Mouse (Mus musculus): ENCODE measurements around the gene Cyp2t4.

Gene Cyp2t4

DNA sequence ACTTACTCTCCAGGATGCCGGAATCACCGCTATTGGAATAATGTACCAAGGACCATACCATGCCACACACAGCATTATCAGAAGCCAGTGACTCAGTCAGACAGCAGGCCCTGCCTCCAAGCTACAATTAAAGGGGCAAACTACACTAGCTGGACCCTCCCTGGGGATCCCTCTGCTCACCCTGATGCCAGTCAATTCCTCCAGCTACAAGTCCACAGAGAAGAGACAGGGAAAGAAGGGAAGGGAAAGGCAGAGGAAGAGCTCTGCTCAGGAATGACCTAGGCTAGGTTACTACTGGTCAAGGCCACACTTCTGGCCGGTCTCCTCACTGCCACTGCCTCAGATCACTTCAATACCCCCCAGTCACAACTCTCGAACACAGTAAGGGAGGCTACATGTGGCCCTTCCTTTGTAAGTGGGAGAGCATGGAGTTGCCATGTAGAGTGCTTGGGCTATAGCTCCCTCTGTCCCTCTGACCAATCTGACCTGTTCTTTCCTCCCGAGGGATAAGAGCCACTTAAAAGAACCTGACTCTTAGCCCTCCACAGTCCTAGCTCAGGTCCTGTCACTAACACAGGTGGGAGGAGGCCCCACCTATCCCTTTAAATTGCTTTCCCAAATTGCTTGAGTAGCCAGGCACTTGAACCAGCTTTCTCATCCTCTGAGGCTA lies 9.4 kb downstream of the Cyp2t4 start:
- DNase-seq = no peak

DNA sequence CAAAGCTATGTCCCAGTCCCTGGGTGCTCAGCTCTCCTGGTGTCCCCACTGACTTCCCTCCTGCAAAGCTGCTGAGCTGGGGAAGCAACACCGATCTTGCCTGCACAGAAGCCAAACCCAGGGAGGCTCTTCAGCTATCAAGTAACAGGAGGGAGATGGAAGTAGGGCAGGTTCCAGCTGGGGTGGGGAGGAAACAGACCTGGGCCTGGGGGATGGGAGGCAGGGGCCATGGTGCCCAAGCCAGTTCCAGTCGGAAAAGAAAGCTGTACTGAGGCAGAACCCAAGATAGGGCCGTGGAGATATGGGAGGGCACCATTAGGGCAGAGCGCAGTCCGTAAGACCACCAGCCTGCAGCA lies 9.9 kb downstream of the Cyp2t4 start:
- no peak for DNase-seq

DNA sequence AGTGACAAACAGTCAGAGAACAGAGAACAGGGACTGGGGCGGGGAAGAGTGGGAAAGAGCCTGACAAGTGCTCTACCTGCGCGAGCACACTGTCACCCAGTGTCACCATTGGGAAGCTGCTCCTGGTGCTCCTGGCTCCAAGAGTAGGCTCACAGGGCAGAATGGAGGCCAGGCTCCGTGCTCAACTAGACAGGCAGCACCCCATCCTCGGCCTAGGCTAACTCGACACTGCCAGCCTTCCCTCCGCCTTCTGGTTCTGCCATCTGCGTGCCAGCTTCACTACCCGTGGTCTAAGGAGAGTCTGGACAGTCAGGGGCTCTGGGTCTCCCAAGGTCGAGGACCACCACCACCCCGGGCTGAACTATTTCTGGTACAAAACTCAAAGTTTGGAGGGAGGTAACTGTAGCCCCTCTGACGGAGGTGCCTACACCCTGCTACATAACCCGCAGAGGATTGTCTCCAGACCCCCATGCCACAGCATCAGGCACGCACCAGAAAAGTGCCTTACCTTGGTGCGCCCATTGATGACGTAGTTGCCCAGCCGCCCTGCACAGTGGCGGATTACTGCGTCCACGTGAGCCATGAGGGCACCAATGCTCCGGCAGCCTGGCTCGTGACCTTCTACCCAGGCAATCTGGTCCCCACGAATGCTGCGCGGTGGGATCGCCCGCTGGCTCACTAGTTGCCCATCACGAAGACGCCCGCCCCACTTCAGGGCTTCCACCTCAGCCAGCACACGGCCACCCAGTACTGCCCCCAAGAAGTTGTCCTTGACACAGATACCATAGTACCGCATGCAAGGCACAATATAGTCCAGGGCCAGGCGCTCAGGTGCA lies 10.8 kb downstream of the Cyp2t4 start:
- peak in 1 of 2 experiments; percentile 49 for DNase-seq

DNA sequence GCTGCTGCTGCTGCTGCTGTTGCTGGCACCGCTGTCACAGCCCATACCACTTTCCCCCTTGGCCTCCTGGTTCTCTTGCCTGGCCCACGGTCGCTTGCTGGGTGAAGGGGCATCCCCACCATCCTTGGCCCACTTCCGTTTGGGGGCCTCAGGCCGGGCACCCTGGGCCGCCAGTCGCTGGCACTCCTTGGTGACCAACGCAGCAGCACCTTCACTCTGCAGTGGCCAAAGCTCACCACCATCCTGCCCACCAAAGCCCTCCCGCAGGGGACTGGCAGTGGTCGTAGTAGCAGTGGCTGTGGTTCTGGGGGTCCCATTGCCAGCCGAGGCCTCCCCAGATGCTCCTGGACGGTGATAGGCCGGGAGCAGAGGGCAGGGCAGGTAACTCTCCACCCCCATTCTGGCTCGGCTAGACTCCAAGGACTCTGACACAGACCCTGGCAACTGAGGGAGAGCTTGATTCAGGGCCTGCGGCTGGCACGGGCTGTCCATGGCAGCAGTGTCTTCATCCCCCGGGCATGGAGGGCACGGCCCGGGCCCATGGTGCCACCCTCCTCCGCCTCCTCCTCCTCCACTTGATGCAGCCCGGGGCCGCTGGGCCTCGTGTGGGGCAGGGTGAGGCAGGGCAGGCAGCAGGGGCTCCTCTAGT lies 11.6 kb downstream of the Cyp2t4 start:
- peak in 1 of 2 experiments; percentile 46 for DNase-seq

DNA sequence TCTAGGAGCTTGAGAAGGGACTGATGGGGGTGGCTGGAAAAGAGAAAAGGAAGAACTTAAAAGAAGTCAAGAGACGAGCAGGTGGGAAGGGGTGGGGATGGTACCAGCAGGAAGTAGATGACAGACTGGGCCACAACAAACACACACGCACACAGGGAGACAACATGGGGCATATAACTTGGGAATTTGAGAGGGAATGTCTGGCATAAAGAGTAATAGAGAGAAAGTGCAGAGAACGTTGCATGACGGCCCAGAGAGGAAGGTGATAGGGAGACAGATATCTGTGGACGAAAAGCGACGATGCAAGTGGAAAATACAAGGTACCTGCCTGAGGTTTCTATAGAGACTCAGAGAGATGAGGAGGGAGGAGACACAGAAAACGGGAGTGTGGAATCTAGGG lies 12.2 kb downstream of the Cyp2t4 start:
- DNase-seq = no peak

DNA sequence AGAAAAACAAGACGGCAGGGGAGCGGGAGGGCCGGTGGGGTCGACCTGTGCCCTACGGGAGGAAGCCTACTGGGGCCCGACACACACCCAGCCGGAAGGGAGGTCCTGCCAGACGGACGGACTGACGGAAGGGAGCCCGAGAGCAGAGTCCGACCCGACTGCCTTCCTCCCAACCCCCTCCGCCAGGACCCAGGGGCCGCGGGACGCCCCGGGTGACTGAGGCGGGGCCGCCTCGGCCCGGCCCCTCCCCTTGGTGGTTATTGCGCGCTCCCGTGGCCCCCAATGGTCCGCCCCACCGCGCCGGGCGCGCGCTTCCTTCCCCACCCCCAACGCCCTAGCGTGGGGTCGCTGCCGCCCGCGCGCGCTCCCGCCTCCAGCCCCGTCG lies 12.7 kb downstream of the Cyp2t4 start:
- peak; percentile 91 to 94 for DNase-seq

DNA sequence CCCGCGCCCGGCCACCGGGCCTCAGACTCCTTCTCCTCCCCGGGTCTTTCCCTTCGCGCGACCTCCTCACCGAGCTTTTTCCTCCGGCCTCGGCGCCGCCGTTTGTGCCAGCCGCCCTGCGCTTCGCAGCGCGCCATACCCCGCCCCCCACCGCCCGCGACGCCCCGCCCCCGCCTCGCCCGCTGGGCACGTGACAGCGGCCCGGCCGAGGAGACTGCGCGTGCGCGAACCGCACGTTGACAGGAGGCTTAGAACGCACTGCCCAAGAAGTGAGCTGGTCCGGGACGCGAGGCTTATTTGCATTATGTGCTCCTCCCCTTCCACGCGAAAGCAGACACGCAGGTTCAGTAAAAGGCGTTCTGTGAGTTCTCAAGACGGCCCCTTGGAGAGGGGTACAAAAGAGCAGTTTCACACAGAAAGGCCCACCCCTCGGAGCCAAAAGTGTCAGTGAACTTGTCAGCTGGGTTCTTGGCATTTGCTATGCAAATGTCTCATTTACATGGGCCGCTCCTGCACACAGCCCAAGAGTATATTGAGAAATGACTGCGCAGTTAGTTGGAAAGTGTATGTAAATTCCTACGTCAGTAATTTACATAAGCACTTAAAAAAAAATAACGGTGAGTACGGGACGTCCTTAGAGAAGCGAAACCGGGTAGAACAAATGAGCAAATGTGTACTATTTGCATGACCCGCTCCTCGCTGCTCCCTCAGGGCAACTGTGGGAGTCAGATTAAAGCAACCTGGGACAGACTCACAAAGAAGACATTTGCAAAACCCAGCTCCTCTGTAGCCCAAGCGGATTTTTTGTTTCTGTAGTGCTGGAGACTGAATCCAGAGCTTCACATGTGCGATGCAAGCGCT lies 13.3 kb downstream of the Cyp2t4 start, which contains the start of gene Egln2:
TSS of gene Egln2 (minus strand) at position 189 of the 861 bp plus-strand sequence.
- DNase-seq = peak; percentile 97 to 98

DNA sequence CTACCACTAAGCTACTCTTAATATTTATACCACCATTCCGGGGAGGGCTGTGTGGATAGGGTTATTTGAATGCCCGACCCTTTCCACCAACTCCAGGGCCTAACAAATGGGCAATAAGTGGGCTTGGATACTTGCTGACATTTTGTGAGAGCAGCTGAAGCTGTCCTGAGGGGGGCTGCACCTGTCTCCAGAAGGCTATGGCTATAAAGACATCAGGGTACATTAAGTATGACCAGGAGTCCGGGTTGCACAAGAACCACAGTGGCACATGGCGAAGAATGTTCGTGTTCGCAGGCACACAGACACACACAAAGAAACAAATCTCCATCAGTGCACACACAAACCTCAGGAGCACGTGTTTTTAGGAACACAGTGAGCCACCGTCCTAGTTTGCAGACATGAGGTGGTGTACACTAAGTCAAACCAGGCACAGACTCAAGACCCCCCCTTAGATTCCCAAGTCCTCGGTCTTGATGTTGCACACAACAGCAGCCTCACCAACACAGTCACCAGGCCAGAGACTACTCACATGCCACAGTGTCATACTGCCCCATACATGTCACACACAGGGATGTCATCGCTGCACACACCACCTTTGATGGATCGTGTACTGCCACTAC lies 14.1 kb downstream of the Cyp2t4 start:
- no peak for DNase-seq

DNA sequence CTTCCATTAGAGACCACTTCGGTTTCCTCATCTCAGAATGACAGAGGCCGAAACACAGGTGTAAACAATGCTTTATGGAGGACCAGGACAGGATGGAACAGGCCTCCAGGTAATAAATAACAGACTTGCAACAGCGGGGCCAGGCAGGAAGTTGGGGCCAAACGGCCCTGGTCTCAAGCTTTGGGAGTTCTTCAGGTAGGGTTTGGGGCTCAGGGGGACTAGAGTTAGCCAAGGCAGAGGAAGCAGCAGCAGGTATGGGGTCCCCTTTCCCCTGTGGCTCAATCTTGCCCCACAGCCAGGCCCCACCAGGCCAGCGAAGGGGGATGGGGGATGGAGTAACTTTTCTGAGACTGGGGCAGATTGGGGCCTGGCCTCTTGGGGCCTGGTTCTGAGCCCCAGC lies 14.9 kb downstream of the Cyp2t4 start:
- no peak for DNase-seq

DNA sequence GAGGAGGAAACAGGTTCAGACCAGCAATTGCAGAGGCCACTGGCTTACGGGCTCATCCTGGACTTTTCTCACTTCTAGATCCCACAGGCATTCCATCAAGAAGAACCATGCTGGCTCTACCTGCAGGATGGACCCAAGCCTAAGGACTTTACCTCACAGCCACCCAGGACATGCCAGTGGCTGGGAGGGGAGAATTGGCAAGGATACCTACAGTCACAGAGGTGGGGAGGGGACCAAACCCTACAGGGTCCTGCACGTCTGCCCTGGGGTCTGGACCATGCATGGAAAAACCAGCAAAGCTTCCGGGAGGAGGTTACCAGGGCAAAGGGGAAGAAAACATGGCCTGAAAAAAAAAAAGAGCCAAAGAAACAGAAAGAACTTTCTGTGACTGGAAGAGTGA lies 17.5 kb downstream of the Cyp2t4 start:
- DNase-seq = no peak

DNA sequence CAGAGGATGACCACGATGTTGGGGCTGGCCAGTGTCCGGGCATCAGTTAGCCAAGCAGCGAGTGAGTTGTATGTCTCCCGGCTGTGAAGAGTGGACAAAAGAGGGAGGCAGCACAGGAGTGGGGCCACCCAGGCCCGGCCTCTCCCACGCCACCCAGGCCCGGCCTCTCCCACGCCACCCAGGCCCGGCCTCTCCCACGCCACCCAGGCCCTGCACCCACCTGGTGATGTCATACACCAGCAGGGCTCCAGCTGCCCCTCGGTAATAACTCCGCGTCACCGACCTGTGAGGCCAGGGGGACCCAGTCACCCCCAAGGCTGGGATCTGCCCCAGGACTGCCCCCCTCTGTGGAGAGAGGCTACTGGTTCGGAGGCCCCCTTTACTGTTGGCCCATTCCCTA lies 21.0 kb downstream of the Cyp2t4 start:
- no peak for DNase-seq

DNA sequence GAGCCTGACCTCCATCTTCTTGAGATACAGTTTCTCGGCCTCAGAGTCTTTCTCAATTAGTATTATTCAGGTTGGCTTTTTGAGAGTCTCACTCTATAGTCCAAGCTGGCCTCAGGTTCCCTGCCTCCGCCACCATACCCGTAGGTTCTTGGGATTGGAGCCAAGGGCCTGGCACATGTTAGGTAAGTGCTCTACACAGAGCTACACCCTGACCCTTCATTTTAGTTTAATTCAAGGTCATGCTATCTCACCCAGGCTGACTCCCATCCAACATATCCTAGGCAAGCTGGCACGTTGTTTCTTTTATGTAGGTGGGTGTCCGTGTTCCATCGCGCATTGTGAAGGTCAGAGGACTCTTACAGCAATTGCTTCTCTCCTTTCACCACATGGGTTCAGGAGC lies 21.4 kb downstream of the Cyp2t4 start:
- DNase-seq = no peak

DNA sequence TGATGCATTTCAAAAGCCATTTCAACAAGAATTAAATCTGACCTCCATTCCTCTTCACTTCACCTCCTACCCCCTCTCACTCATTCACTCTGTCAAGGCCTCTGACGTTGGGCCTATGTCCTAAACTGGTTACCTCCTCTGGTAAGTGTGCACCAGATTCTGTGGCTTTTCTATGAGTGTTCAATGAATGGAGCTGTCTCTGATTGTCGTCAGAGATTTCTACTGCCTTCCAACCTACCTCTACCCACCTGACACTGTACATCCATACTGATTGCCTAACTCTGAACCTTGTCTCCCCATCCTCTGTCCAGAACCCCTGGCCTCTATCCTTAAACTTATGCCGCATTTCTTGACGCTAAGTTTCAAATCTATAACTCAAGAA lies 24.4 kb downstream of the Cyp2t4 start:
- DNase-seq = no peak

DNA sequence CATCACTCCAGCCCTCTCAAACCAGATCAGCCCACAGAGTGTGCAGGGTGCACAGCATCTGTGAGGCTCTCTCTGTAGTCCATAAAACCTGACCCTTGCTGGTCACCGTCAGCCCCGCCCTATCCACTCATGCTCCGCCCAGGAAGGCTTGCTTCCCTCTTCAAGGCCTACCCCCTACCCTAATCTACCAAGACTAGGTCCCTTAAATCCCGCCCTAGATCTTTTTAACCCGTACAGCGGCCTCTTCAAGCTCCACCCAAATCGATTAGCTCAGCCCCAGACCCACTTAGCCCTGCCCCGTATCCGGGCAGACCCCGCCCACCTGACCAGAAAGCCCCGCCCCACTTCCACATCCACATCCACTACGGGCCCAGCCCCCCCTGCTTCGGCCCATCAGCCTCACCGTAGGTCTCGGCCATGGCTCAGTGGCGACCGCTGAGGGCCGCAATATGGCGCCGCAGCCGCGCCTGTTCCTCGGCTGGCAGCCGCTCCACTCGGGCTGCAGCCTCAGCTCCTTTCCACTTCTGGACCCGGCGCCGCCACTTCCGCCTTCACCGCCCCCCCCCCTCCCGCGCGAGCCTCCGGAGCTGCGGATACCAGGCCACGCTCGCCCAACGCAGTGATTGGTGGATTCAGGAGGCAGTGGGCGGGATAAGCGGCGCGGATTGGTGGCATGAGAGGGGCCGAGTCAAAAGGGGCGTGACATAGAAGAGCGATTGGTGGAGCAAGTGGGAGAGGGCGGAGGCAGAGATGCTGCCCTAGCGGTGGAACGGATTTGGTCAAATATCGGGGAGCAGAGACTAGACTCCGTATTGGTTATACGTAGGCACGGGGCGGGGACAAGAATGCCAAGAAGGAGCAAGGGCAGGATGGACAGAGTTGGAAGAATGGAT lies 25.1 kb downstream of the Cyp2t4 start, which contains the start of gene Rab4b:
TSS of gene Rab4b (minus strand) at position 573 of the 893 bp plus-strand sequence.
- DNase-seq = peak; percentile 99 to 100

DNA sequence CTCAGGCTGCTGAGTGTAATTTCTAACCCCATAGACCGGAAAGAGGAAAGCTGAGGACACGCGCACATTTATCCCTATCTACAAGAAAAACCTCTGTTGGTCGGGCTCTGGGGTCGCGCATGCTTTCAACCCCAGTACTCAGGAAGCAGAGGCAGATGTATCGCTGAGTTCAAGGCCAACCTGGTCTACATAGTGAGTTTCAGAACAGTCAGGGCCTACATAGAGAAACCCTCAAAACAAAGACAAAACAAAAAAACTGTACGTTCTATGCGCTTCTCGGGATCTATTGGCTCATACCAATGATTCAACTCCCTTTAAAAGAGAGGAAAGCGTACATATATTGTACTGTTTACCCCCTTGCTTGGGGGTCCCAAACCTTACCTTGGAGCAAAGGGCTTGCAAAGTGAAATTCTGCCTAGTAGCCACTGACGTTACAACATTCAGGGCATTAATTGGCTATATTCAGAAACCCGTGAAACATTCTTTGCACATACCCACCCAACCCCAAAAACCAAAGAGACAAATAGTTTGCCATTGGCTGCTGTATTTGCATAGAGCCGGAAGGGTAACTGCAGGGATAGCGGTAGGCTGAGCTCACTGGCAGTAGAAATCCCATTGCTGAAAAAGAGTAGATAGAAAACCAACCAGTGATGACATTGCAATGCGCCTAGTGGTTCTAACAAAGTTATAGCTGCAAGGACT lies 25.9 kb downstream of the Cyp2t4 start:
- no peak for DNase-seq

DNA sequence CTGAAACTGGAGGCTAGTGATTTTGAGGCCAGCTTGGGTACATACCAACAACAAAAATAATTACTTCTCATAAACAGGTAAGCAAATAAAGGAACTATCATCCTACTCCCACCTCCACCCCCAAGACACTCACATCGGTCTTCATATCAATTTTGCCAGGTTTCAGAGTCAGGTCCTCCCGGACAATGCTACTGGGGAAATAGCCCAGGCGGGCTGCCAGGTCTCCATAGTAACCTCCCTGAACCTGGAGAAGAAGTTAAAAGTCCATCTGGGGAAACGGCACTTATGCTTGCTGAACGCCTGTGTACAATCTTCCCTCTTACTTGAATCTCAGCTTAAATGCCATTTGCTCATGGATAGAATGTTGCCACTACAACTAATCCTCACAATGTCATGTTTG lies 26.5 kb downstream of the Cyp2t4 start:
- peak; percentile 70 to 79 for DNase-seq

DNA sequence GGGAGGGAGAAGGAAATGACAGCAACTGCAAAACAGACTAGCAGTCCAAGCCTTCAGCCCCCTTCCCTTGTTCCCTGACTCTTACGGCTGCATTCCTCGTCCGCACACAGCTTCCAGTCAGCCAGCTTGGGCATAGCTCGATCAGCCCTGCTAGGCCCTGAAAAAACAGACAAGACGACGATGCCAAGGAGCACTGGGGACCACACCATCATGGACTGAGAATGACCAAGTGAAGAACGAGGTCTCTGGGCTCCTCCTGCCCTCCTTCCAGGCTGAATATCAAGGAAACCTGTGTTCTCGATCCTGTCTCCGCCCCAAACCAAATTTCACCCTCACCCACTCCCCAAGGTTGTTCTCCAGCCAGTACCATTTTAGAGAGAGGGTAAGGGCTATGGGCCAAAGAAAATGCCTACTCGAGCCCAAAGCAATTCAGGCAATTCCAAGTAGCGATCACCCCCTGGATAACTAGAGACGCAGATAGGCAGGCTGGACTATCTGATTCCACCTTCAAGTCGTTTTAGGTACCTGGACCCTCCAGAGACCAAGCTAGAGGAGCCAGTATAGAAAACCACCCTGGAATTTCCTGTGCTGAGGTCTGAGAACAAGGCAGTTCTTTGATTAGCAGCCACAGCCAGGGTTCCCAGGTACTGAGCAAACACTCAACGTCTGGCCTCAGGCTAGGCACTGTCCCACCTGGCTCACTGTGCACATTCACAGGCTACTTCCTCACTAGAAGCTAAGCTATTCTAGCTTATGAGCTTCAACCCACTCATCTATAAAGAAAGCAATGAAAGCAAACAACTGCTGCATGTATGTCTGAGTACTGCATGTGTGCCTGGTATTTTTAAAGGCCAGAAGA lies 27.6 kb downstream of the Cyp2t4 start, which contains the start of the genes Gm21983 and Mia:
TSS of gene Gm21983 (minus strand) at position 250 of the 859 bp plus-strand sequence.
TSS of gene Mia (minus strand) at position 321 of the 859 bp plus-strand sequence.
- DNase-seq = no peak

DNA sequence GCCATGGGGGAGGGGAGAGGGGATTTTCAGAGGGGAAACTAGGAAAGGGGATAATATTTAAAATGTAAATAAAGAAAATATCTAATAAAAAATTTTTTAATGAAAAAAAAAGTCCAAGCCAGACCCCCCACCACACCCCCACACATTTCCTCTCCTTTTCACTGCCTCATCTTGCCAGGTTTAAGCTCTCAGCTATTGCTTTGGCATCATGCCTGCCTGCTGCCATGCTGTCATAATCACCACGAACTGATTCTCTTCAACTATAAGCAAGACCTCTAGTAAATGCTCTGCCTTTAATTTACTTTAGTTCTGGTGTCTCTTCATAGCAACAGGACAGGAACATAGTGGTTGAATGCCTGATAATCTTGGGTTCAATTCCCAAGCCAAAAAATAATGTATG lies 29.0 kb downstream of the Cyp2t4 start:
- no peak for DNase-seq

DNA sequence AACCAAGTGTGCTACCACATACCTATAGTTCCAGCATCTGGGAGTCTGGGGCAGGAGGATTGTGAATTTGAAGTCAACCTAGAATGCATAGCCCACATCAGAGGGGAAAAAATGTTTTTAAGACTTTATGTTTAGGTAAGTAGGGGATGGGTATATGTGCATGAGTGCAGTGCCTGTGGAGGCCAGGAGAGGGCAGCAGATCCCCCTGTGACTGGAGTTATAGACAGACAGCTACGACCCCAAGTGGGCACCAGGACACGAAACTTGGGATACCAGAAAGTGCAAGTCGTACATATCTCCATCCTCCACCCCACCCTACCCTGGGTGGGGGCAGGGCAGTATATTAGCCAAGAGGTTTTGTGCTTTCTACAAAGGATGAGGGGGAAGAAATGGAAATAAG lies 31.4 kb downstream of the Cyp2t4 start:
- peak; percentile 60 to 65 for DNase-seq

All from kidney, postnatal 4 days (tissue).